Mouse (Mus musculus): Measurements from ENCODE around the gene Cd300ld2.

GRCm38 (mm10) chr11:115062077-115062476, 46.1 kb upstream of the Cd300ld2 start, which contains the start of gene Cd300e:
- TF ChIP-seq USF2 (IDR thresholded peaks at IDR 0.05; ENCODE audit: borderline replicate concordance in 1 of 2, insufficient read depth in 1 of 2, low read depth in 1 of 2, low read length in 2 of 2) (no peak), ZKSCAN1 (IDR thresholded peaks at IDR 0.05; ENCODE audit: low read depth, low read length) (no peak), BHLHE40 (IDR thresholded peaks at IDR 0.05; ENCODE audit: borderline replicate concordance, low read depth, low read length) (no peak), RCOR1 (IDR thresholded peaks at IDR 0.05; ENCODE audit: low read depth, low read length) (no peak), POLR2A (IDR thresholded peaks at IDR 0.05; ENCODE audit: control insufficient read depth in 1 of 2, insufficient read depth in 1 of 2, low read depth in 1 of 2, low read length in 2 of 2, poor library complexity in 1 of 2) (no peak), ZNF384 (IDR thresholded peaks at IDR 0.05; ENCODE audit: low read depth, low read length) (no peak), EP300 (IDR thresholded peaks at IDR 0.05; ENCODE audit: low read depth in 1 of 2, low read length in 2 of 2) (no peak)

Data from MEL (cell line).